Mouse (Mus musculus) brain, embryonic 14.5 days (tissue): ENCODE data around the gene Desi1.

Experiments used
- CTCF ChIP-seq: fragments of 200-500 bp; IDR thresholded peaks from 2 replicates; pipeline ENCODE4 v1.5.1; 2012; ENCODE audit warnings: inconsistent platforms, mild to moderate bottlenecking, moderate library complexity, borderline replicate concordance; ENCODE audit not compliant: insufficient read depth, insufficient read length; ENCODE audit errors: extremely low read depth
- POLR2A ChIP-seq: fragments of 200-500 bp; IDR thresholded peaks from 2 replicates; pipeline ENCODE4 v1.6.1; 2012; ENCODE audit warnings: mild to moderate bottlenecking, inconsistent platforms, borderline replicate concordance; ENCODE audit not compliant: poor library complexity, insufficient read depth, insufficient read length, severe bottlenecking; ENCODE audit errors: extremely low read depth

- TF ChIP-seq CTCF (no peak), POLR2A (no peak)
Measured at GRCm38 (mm10) chr15:81958906-81959305, 74.8 kb downstream of the Desi1 start.
